Mouse (Mus musculus): ENCODE measurements at regions not wholly inside any gene's neighbourhood (a gene's known extent, or its start where the extent isn't known, plus 50 kb on each side); places are given as distances from the start of the nearest gene placed in this dataset.

DNA sequence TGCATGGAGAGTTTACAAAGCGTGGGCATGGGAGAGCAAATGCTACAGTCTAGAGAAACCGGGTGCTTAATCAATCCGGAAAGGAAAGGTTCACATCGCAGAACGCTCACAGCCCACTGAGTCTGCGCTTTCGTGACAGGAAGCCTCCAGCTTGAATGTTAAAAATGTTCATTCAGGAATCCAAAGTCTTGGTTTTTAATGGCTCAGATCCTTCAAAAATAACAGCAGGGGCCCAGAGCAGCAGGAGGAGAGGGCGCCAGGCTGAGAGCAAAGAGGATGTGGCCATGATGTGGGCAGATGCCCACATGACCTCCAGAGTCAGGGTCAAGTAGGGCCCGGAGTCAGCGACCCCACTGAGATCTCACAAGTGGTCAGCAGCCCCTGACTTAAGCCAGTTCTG, 409.4 kb downstream of the Wdr11 start:
- TF ChIP-seq POLR2A (IDR thresholded peaks at IDR 0.05; ENCODE audit: borderline replicate concordance, extremely low read depth, low read depth, low read length) (no peak), CTCF (IDR thresholded peaks at IDR 0.05; ENCODE audit: insufficient read depth, low read length) (no peak)
